Mouse (Mus musculus): ENCODE data around the gene Prickle1. TPM values are rescaled to one million over a fixed set of nuclear protein-coding genes. Genes with fewer than 3 reads are reported as not detected.

The Prickle1 gene
- polyA plus RNA-seq, 1 experiment: 9.8 TPM

Other genes starting within 250 kb of the Prickle1 start
- 26.8 and 38.6 TPM in 2 replicates for gene Zcrb1, start 197.6 kb downstream of the Prickle1 start, polyA plus RNA-seq (2012; rRNA removed)
- 8.2 and 10.8 TPM in 2 replicates for gene Pphln1, start 197.5 kb downstream of the Prickle1 start, polyA plus RNA-seq (2012; rRNA removed)

All from gonadal fat pad, adult 2 months (tissue).